Mouse (Mus musculus): ENCODE data around the gene Idua. TPM values are rescaled to one million over a fixed set of nuclear protein-coding genes. Genes with fewer than 3 reads are reported as not detected.

Idua gene
- polyA plus RNA-seq, 1 experiment from 2014 or later, result 5.7 TPM

DNA sequence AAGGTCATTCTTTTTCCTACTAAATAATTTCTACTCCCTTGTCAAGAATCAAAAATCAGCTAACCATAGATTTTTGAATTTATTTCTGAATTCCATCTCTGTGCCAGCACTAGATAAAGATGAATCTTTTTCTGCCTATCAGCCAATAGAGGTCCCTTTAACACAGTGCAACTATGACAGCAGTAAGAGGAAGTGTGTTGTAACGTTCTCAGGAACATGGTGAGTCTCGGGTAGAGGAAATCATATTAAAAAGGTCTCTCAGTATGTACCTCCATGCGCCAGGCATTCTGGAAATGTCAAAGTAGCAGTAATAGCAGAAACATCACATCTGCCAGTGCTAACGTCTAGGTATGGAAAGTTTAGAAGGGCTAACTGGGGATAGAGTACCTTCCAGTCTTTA lies 24.0 kb upstream of the Idua start:
- ATAC-seq, result no peak
- Histone ChIP-seq H3K4me3 (ENCODE audit: low read depth, low read length) (no peak overlapping the region), H3K4me1 (ENCODE audit: control insufficient read depth, insufficient read depth, low read length) (no peaks in the 10 kb centered on the region), H3K9me3 (replicated peaks; ENCODE audit: control insufficient read depth, low read length) (no peaks in the 10 kb centered on the region), H3K27me3 (replicated peaks; ENCODE audit: control insufficient read depth, insufficient read depth, low read length) (no peaks in the 10 kb centered on the region), H3K9ac (ENCODE audit: low read length) (no peak overlapping the region), H3K27ac (ENCODE audit: low read depth, low read length) (no peak overlapping the region), H3K36me3 (ENCODE audit: control insufficient read depth, insufficient read depth, low read length) (peaks cover 8% of the 10 kb centered on the region; the same call in 1 of the 2 replicates), H3K4me2 (ENCODE audit: low read length) (no peak overlapping the region)
- no peak for DNase-seq (ENCODE audit: low spot score)
- 81% methylated on average over 4 of the region's 4 CpGs for WGBS

GRCm38 (mm10) chr5:108643674-108644073 lies 16.5 kb upstream of the Idua start:
- no peak overlapping the region for H3K4me2 ChIP-seq (ENCODE audit: low read length)
- H3K9me3 ChIP-seq (replicated peaks; ENCODE audit: control insufficient read depth, low read length), result no peaks in the 10 kb centered on the region
- H3K4me1 ChIP-seq (ENCODE audit: control insufficient read depth, insufficient read depth, low read length), result no peaks in the 10 kb centered on the region
- 79% methylated on average over 2 of the region's 2 CpGs for WGBS
- H3K36me3 ChIP-seq (ENCODE audit: control insufficient read depth, insufficient read depth, low read length), result peaks cover 45% of the 10 kb centered on the region
- no peak overlapping the region for H3K9ac ChIP-seq (ENCODE audit: low read length)
- H3K27ac ChIP-seq (ENCODE audit: low read depth, low read length), result no peak overlapping the region
- DNase-seq (ENCODE audit: low spot score) (no peak), ATAC-seq (no peak)
- H3K27me3 ChIP-seq (replicated peaks; ENCODE audit: control insufficient read depth, insufficient read depth, low read length), result no peaks in the 10 kb centered on the region
- H3K4me3 ChIP-seq (ENCODE audit: low read depth, low read length), result no peak overlapping the region

DNA sequence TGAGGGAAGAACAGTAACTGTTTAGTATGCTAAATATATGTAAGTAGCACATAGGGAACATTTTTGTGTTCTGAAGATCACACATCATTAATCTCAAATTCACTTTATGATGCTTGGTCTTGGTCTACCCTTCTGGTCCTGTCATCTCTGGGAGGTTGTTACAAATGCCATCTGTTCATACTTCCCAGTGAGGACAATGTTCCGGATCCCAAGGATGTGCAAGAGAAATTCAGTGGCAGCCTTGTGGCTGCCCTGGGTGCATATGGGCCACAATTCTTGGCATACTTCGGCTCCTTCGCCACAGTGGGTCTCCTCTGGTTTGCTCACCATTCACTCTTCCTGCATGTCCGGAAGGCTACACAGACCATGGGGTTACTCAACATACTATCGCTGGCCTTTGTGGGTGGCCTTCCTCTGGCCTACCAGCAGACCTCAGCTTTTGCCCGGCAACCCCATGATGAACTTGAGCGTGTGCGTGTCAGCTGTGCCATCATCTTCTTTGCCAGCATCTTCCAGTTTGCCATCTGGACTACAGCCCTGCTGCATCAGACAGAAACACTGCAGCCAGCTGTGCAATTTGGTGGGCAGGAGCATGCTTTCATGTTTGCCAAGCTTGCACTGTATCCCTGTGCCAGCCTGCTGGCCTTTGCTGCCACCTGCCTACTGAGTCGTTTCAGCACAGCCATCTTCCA lies 14.3 kb upstream of the Idua start:
- H3K27ac ChIP-seq (ENCODE audit: low read depth, low read length), result no peak overlapping the region
- no peak overlapping the region for H3K9ac ChIP-seq (ENCODE audit: low read length)
- ATAC-seq (peak; percentile 29; the same call in 1 of the 2 replicates), DNase-seq (ENCODE audit: low spot score) (no peak)
- no peak overlapping the region for H3K4me2 ChIP-seq (ENCODE audit: low read length)
- no peak overlapping the region for H3K4me3 ChIP-seq (ENCODE audit: low read depth, low read length)
- H3K4me1 ChIP-seq (ENCODE audit: control insufficient read depth, insufficient read depth, low read length), result no peaks in the 10 kb centered on the region
- no peaks in the 10 kb centered on the region for H3K9me3 ChIP-seq (replicated peaks; ENCODE audit: control insufficient read depth, low read length)
- H3K36me3 ChIP-seq (ENCODE audit: control insufficient read depth, insufficient read depth, low read length), result peaks cover 60% of the 10 kb centered on the region
- no peaks in the 10 kb centered on the region for H3K27me3 ChIP-seq (replicated peaks; ENCODE audit: control insufficient read depth, insufficient read depth, low read length)
- 93% methylated on average over 9 of the region's 9 CpGs for WGBS

DNA sequence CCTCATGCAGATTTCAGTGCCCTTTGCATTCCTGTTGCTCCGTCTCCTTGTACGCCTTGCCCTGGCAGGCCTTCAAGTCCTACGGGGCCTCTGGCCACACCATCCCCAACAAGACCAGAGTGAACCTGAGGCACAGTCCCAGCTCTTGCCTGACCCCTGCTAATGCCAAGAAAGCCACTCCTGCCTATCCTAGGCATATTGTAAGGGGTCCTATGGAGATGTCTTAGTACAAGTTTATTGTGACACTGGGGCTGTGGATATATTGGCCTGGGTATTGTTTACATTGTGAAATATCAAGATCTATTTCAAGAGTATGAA lies 13.8 kb upstream of the Idua start:
- Histone ChIP-seq H3K27ac (ENCODE audit: low read depth, low read length) (no peak overlapping the region), H3K4me2 (ENCODE audit: low read length) (no peak overlapping the region), H3K36me3 (ENCODE audit: control insufficient read depth, insufficient read depth, low read length) (peaks cover 60% of the 10 kb centered on the region), H3K27me3 (replicated peaks; ENCODE audit: control insufficient read depth, insufficient read depth, low read length) (no peaks in the 10 kb centered on the region), H3K9ac (ENCODE audit: low read length) (no peak overlapping the region), H3K9me3 (replicated peaks; ENCODE audit: control insufficient read depth, low read length) (no peaks in the 10 kb centered on the region), H3K4me1 (ENCODE audit: control insufficient read depth, insufficient read depth, low read length) (no peaks in the 10 kb centered on the region), H3K4me3 (ENCODE audit: low read depth, low read length) (no peak overlapping the region)
- ATAC-seq (no peak), DNase-seq (ENCODE audit: low spot score) (no peak)
- 94% methylated on average over 3 of the region's 3 CpGs for WGBS

DNA sequence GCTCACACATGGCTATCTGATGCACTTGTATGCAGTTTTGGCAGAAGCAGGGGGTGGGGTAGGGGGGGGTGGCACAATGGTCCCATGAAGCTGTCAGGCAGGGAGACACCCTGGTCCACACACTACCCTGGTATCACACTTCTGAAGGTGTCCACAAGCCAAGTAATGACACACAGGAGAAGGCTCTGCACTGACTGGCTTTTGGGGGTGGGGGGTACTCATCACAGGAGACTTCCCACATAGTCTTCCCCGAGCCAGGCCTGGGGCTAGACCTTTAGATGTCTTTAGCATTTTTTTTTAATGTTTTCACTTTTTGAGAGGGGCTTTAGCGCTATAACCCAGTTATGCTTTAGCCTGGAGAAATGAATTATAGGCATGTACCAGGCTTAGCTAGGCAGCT lies 12.8 kb upstream of the Idua start:
- Histone ChIP-seq H3K4me3 (ENCODE audit: low read depth, low read length) (no peak overlapping the region), H3K4me1 (ENCODE audit: control insufficient read depth, insufficient read depth, low read length) (no peaks in the 10 kb centered on the region), H3K27ac (ENCODE audit: low read depth, low read length) (no peak overlapping the region), H3K36me3 (ENCODE audit: control insufficient read depth, insufficient read depth, low read length) (peaks cover 61% of the 10 kb centered on the region), H3K27me3 (replicated peaks; ENCODE audit: control insufficient read depth, insufficient read depth, low read length) (no peaks in the 10 kb centered on the region), H3K9me3 (replicated peaks; ENCODE audit: control insufficient read depth, low read length) (no peaks in the 10 kb centered on the region), H3K9ac (ENCODE audit: low read length) (no peak overlapping the region), H3K4me2 (ENCODE audit: low read length) (no peak overlapping the region)
- WGBS, result 89% methylated on average over 2 of the region's 2 CpGs
- DNase-seq (ENCODE audit: low spot score), result no peak
- no peak for ATAC-seq

- no peak for ATAC-seq
- H3K27ac ChIP-seq (ENCODE audit: low read depth, low read length), result no peak overlapping the region
- no peak for DNase-seq (ENCODE audit: low spot score)
- H3K9ac ChIP-seq (ENCODE audit: low read length), result no peak overlapping the region
- no peak overlapping the region for H3K4me2 ChIP-seq (ENCODE audit: low read length)
- WGBS, result 85% methylated on average over 2 of the region's 2 CpGs
- H3K4me1 ChIP-seq (ENCODE audit: control insufficient read depth, insufficient read depth, low read length), result no peaks in the 10 kb centered on the region
- H3K4me3 ChIP-seq (ENCODE audit: low read depth, low read length), result no peak overlapping the region
- H3K9me3 ChIP-seq (replicated peaks; ENCODE audit: control insufficient read depth, low read length), result no peaks in the 10 kb centered on the region
- no peaks in the 10 kb centered on the region for H3K27me3 ChIP-seq (replicated peaks; ENCODE audit: control insufficient read depth, insufficient read depth, low read length)
- peaks cover 67% of the 10 kb centered on the region for H3K36me3 ChIP-seq (ENCODE audit: control insufficient read depth, insufficient read depth, low read length)
Observed at GRCm38 (mm10) chr5:108647820-108648465, 12.2 kb upstream of the Idua start.

DNA sequence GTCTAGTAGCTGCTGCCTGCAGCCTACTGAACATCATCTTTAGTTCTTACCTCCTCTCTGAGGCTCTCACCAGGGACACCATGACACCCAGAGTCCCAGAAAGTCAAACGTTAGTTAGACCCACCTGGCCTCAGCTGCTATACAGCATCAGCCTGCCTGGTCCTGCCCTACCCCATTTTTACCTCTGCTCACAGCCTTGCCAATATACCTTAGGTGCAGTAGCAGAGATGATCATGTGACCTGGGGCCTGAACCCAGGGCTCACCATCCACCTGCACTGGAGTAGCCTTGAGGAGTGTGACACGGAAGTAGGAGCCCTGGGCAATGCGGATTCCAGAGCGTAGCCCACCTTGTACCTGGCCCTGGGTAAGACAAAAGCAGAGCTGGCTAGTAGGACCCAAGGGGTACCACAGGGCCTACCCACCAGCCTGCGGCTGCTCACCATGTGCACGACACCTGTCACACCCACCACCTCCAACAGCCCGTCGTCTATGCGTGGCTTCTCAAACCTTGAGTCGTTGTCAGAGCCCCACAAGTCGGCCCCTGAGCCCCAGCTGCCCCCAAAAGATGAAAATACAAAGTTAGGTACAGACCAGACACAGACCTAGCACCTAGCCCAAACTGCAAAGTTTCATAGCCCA lies 11.1 kb upstream of the Idua start:
- H3K9me3 ChIP-seq (replicated peaks; ENCODE audit: control insufficient read depth, low read length), result no peaks in the 10 kb centered on the region
- H3K36me3 ChIP-seq (ENCODE audit: control insufficient read depth, insufficient read depth, low read length), result peaks cover 74% of the 10 kb centered on the region
- no peak overlapping the region for H3K4me2 ChIP-seq (ENCODE audit: low read length)

GRCm38 (mm10) chr5:108650341-108650740 lies 9.8 kb upstream of the Idua start:
- ATAC-seq, result no peak

More for the DNA sequence above, 11.1 kb upstream of the Idua start:
- Histone ChIP-seq H3K27ac (ENCODE audit: low read depth, low read length) (no peak overlapping the region), H3K9ac (ENCODE audit: low read length) (no peak overlapping the region), H3K27me3 (replicated peaks; ENCODE audit: control insufficient read depth, insufficient read depth, low read length) (no peaks in the 10 kb centered on the region), H3K4me3 (ENCODE audit: low read depth, low read length) (no peak overlapping the region), H3K4me1 (ENCODE audit: control insufficient read depth, insufficient read depth, low read length) (no peaks in the 10 kb centered on the region)
- WGBS, result 91% methylated on average over 11 of the region's 11 CpGs
- no peak for DNase-seq (ENCODE audit: low spot score)
- no peak for ATAC-seq

DNA sequence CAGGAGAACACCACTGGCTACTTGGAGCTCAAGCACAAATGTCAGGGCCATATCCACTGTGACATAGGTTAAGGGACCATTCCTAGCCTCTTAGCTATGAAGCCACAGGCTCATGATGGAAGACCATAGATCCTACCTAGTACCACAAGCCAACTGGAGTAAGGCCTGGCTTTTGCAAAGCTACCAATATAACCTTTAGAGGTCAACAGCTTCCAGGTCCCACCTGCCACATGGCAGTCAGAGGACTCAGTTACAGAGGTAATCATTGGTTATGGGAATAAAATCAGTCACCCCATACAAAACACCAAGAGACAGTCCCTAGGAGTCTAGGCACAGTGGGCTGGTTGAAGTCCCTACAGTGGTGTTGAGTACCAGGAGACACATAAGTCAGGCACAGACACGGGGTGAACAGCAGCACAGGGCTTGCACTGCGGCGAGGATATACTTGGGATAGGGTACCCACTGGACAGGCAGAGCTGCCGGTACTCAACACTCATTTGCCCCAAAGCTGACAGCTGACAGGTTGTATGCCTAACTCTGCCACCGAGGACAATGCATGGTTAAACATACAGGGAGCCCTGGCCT lies 8.9 kb upstream of the Idua start:
- no peak for ATAC-seq
- Histone ChIP-seq H3K27me3 (replicated peaks; ENCODE audit: control insufficient read depth, insufficient read depth, low read length) (no peaks in the 10 kb centered on the region), H3K27ac (ENCODE audit: low read depth, low read length) (no peak overlapping the region), H3K4me3 (ENCODE audit: low read depth, low read length) (no peak overlapping the region), H3K36me3 (ENCODE audit: control insufficient read depth, insufficient read depth, low read length) (peaks cover 80% of the 10 kb centered on the region), H3K4me1 (ENCODE audit: control insufficient read depth, insufficient read depth, low read length) (no peaks in the 10 kb centered on the region), H3K4me2 (ENCODE audit: low read length) (no peak overlapping the region), H3K9me3 (replicated peaks; ENCODE audit: control insufficient read depth, low read length) (no peaks in the 10 kb centered on the region), H3K9ac (ENCODE audit: low read length) (no peak overlapping the region)
- 86% methylated on average over 5 of the region's 5 CpGs for WGBS
- DNase-seq (ENCODE audit: low spot score), result no peak

More at GRCm38 (mm10) chr5:108650341-108650740, 9.8 kb upstream of the Idua start:
- Histone ChIP-seq H3K4me3 (ENCODE audit: low read depth, low read length) (no peak overlapping the region), H3K9me3 (replicated peaks; ENCODE audit: control insufficient read depth, low read length) (no peaks in the 10 kb centered on the region), H3K27me3 (replicated peaks; ENCODE audit: control insufficient read depth, insufficient read depth, low read length) (no peaks in the 10 kb centered on the region), H3K27ac (ENCODE audit: low read depth, low read length) (no peak overlapping the region), H3K4me2 (ENCODE audit: low read length) (no peak overlapping the region), H3K9ac (ENCODE audit: low read length) (no peak overlapping the region), H3K36me3 (ENCODE audit: control insufficient read depth, insufficient read depth, low read length) (peaks cover 81% of the 10 kb centered on the region), H3K4me1 (ENCODE audit: control insufficient read depth, insufficient read depth, low read length) (no peaks in the 10 kb centered on the region)
- WGBS, result 90% methylated on average over 7 of the region's 7 CpGs
- DNase-seq (ENCODE audit: low spot score), result no peak

Measured in forebrain, embryonic 14.5 days (tissue).